Mouse (Mus musculus): ENCODE data around the gene Fryl.

DNA sequence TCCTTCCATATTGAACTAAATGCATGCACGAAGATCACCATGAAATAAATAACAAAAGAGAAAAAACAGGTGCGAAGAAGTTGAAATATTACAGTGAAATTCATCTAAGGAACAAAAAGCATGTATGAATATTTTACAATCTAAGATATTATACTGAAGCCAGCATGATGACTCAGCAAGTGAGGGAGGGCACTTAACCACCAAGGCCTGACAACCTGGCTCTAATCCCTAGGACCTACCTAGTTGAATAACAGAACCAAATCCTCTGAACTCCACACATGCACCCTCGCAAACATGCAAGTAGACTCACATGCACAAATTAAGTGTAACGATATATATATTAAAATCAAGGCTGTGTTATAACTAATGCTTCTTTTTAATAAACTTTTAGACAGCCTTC lies 7.1 kb downstream of the Fryl start:
- TF ChIP-seq CTCF (IDR thresholded peaks at IDR 0.05; ENCODE audit: extremely low read depth, insufficient read depth, insufficient read length, insufficient replicate concordance): no peak
- no peak for TF ChIP-seq POLR2A (IDR thresholded peaks at IDR 0.05; ENCODE audit: low read depth, low read length)

Data from spleen, adult 2 months (tissue).